Mouse (Mus musculus) liver, embryonic 11.5 days (tissue): ENCODE measurements around the gene Trp53rkb. TPM values are rescaled to one million over a fixed set of nuclear protein-coding genes. Genes with fewer than 3 reads are reported as not detected.

ENCODE experiments used
- ATAC-seq: fragments of 200-750 bp; cut with Nextera tagmentation; replicated peaks from 2 replicates; pipeline ENCODE4 v1.8.0; 2017; ENCODE audit warnings: moderate number of reproducible peaks, mild to moderate bottlenecking, moderate TSS enrichment, moderate library complexity; ENCODE audit not compliant: low FRiP score
- DNase-seq: peaks from one replicate; pipeline ENCODE4 v3.0.0-alpha.2; 2017; ENCODE audit warnings: low spot score
- H3K27ac ChIP-seq: fragments of 300-500 bp; sonication (generic); 2 replicates; pipeline ENCODE4 v1.5.1; 2014; ENCODE audit warnings: mild to moderate bottlenecking, low read depth, low read length, control low read depth
- H3K27me3 ChIP-seq: fragments of 300-500 bp; sonication (generic); replicated peaks from 2 replicates; pipeline ENCODE4 v1.6.1; 2014; ENCODE audit warnings: low read length, mixed read lengths; ENCODE audit not compliant: control insufficient read depth, insufficient read depth
- H3K36me3 ChIP-seq: fragments of 300-500 bp; sonication (generic); 2 replicates; pipeline ENCODE4 v1.6.1; 2014; ENCODE audit warnings: mild to moderate bottlenecking, low read length, moderate library complexity, mixed read lengths; ENCODE audit not compliant: control insufficient read depth, insufficient read depth
- H3K4me1 ChIP-seq: fragments of 300-500 bp; sonication (generic); replicated peaks from 2 replicates; pipeline ENCODE4 v1.6.1; 2014; ENCODE audit warnings: low read length, mixed read lengths; ENCODE audit not compliant: control insufficient read depth, insufficient read depth
- H3K4me2 ChIP-seq: fragments of 300-500 bp; sonication (generic); 2 replicates; pipeline ENCODE4 v1.6.1; 2014; ENCODE audit warnings: mild to moderate bottlenecking, control low read depth, moderate library complexity
- H3K4me3 ChIP-seq: fragments of 300-500 bp; sonication (generic); 2 replicates; pipeline ENCODE4 v1.5.1; 2014; ENCODE audit warnings: low read depth, low read length, control low read depth
- H3K9ac ChIP-seq: fragments of 300-500 bp; sonication (generic); 2 replicates; pipeline ENCODE4 v1.6.1; 2014; ENCODE audit warnings: low read depth, low read length, control low read depth
- H3K9me3 ChIP-seq: fragments of 300-500 bp; sonication (generic); 2 replicates; pipeline ENCODE4 v1.6.1; 2016; ENCODE audit warnings: low read length, inconsistent platforms, mixed read lengths; ENCODE audit not compliant: control insufficient read depth
- WGBS: fragments of 180-500 bp; shearing (Covaris S2); extraction: QIAGEN DNeasy Blood & Tissue Kit; methylation state at CpG from one replicate; pipeline ENCODE4 v1.1.7; 2014; 5-methylcytosine and 5-hydroxymethylcytosine counted together
- polyA plus RNA-seq: library from polyadenylated mRNA; unstranded; fragments of >200 nt; fragmentation: Nextera tagmentation; extraction: Ambion mirVana; gene quantifications from 2 replicates; pipeline ENCODE4 v1.2.1, GENCODE M21; 2014

Trp53rkb gene
- polyA plus RNA-seq, 1 experiment from 2014 or later: 9.5 TPM

- Histone ChIP-seq H3K9me3 (no peaks in the 10 kb centered on the region), H3K4me2 (no peak overlapping the region), H3K4me3 (no peak overlapping the region), H3K4me1 (no peaks in the 10 kb centered on the region), H3K27me3 (no peaks in the 10 kb centered on the region), H3K27ac (no peak overlapping the region), H3K9ac (no peak overlapping the region), H3K36me3 (no peaks in the 10 kb centered on the region)
- no peak for DNase-seq
- 64% methylated on average over 5 of the region's 5 CpGs for WGBS
- ATAC-seq: no peak
These were observed 28.3 kb upstream of the Trp53rkb start for GRCm38 (mm10) chr2:166764051-166764450.

- Histone ChIP-seq H3K36me3 (no peaks in the 10 kb centered on the region), H3K9ac (no peak overlapping the region), H3K9me3 (no peaks in the 10 kb centered on the region), H3K27me3 (no peaks in the 10 kb centered on the region), H3K27ac (no peak overlapping the region), H3K4me2 (no peak overlapping the region), H3K4me1 (no peaks in the 10 kb centered on the region), H3K4me3 (no peak overlapping the region)
- DNase-seq (no peak), ATAC-seq (no peak)
- WGBS: 66% methylated on average over 9 of the region's 9 CpGs
These were observed 24.7 kb upstream of the Trp53rkb start for GRCm38 (mm10) chr2:166767591-166767990.

- Histone ChIP-seq H3K27me3 (no peaks in the 10 kb centered on the region), H3K4me3 (no peak overlapping the region), H3K27ac (no peak overlapping the region), H3K4me1 (no peaks in the 10 kb centered on the region), H3K4me2 (no peak overlapping the region), H3K9ac (no peak overlapping the region), H3K36me3 (no peaks in the 10 kb centered on the region), H3K9me3 (no peaks in the 10 kb centered on the region)
- DNase-seq (no peak), ATAC-seq (no peak)
- WGBS: 28% methylated on average over 11 of the region's 11 CpGs
These were observed 20.9 kb upstream of the Trp53rkb start for GRCm38 (mm10) chr2:166771396-166771795.

GRCm38 (mm10) chr2:166773587-166773986, 18.7 kb upstream of the Trp53rkb start:
- no peaks in the 10 kb centered on the region for H3K36me3 ChIP-seq
- no peak overlapping the region for H3K9ac ChIP-seq
- no peaks in the 10 kb centered on the region for H3K27me3 ChIP-seq
- ATAC-seq (no peak), DNase-seq (no peak)
- H3K27ac ChIP-seq: no peak overlapping the region
- 78% methylated on average over 10 of the region's 10 CpGs for WGBS
- H3K4me3 ChIP-seq: no peak overlapping the region
- H3K9me3 ChIP-seq: no peaks in the 10 kb centered on the region
- no peak overlapping the region for H3K4me2 ChIP-seq
- no peaks in the 10 kb centered on the region for H3K4me1 ChIP-seq

GRCm38 (mm10) chr2:166774275-166774674, 18.1 kb upstream of the Trp53rkb start:
- DNase-seq (no peak), ATAC-seq (no peak)
- Histone ChIP-seq H3K36me3 (no peaks in the 10 kb centered on the region), H3K4me2 (no peak overlapping the region), H3K27me3 (no peaks in the 10 kb centered on the region), H3K4me1 (no peaks in the 10 kb centered on the region), H3K9ac (no peak overlapping the region), H3K4me3 (no peak overlapping the region), H3K9me3 (no peaks in the 10 kb centered on the region), H3K27ac (no peak overlapping the region)
- WGBS: 79% methylated on average over 10 of the region's 10 CpGs

GRCm38 (mm10) chr2:166775357-166775893, 16.9 kb upstream of the Trp53rkb start:
- WGBS: 72% methylated on average over 11 of the region's 11 CpGs
- Histone ChIP-seq H3K27me3 (no peaks in the 10 kb centered on the region), H3K4me1 (no peaks in the 10 kb centered on the region), H3K4me3 (no peak overlapping the region), H3K9ac (no peak overlapping the region), H3K36me3 (no peaks in the 10 kb centered on the region), H3K4me2 (no peak overlapping the region), H3K9me3 (no peaks in the 10 kb centered on the region), H3K27ac (no peak overlapping the region)
- DNase-seq (no peak), ATAC-seq (no peak)

- Histone ChIP-seq H3K27ac (no peak overlapping the region), H3K36me3 (no peaks in the 10 kb centered on the region), H3K4me2 (no peak overlapping the region), H3K27me3 (no peaks in the 10 kb centered on the region), H3K4me3 (no peak overlapping the region), H3K9me3 (no peaks in the 10 kb centered on the region), H3K4me1 (no peaks in the 10 kb centered on the region), H3K9ac (no peak overlapping the region)
- ATAC-seq (no peak), DNase-seq (no peak)
- WGBS: 18% methylated on average over 2 of the region's 2 CpGs
These were observed 16.1 kb upstream of the Trp53rkb start for GRCm38 (mm10) chr2:166776272-166776671.

- Histone ChIP-seq H3K4me3 (no peak overlapping the region), H3K9ac (no peak overlapping the region), H3K4me1 (no peaks in the 10 kb centered on the region), H3K36me3 (no peaks in the 10 kb centered on the region), H3K27me3 (no peaks in the 10 kb centered on the region), H3K27ac (no peak overlapping the region), H3K4me2 (no peak overlapping the region), H3K9me3 (no peaks in the 10 kb centered on the region)
- 74% methylated on average over 8 of the region's 8 CpGs for WGBS
- ATAC-seq (no peak), DNase-seq (no peak)
These were observed 12.4 kb upstream of the Trp53rkb start for GRCm38 (mm10) chr2:166779956-166780355.

- Histone ChIP-seq H3K9ac (no peak overlapping the region), H3K27ac (no peak overlapping the region), H3K9me3 (no peaks in the 10 kb centered on the region), H3K4me3 (no peak overlapping the region), H3K27me3 (no peaks in the 10 kb centered on the region), H3K4me1 (no peaks in the 10 kb centered on the region), H3K36me3 (no peaks in the 10 kb centered on the region), H3K4me2 (no peak overlapping the region)
- 14% methylated on average over 9 of the region's 9 CpGs for WGBS
- DNase-seq (peak; percentile 67), ATAC-seq (no peak)
These were observed 11.3 kb upstream of the Trp53rkb start for GRCm38 (mm10) chr2:166780980-166781578.
